Mouse (Mus musculus) intestine, embryonic 14.5 days (tissue): ENCODE measurements around the gene Zfp971. TPM values are rescaled to one million over a fixed set of nuclear protein-coding genes. Genes with fewer than 3 reads are reported as not detected.
"Not testable (repeated sequence)": the region's sequence is repeated elsewhere in the genome, so short reads cannot be mapped to it uniquely, and the experiment has no call there.

Experiments used
- ATAC-seq: fragments of 200-750 bp; cut with Nextera tagmentation; replicated peaks from 2 replicates; pipeline ENCODE4 v1.8.0; 2017; ENCODE audit warnings: low read depth, moderate number of reproducible peaks, moderate TSS enrichment, moderate library complexity; ENCODE audit not compliant: low FRiP score, low TSS enrichment
- DNase-seq: peaks from one replicate; pipeline ENCODE4 v3.0.0-alpha.2; 2018; ENCODE audit warnings: low spot score
- H3K27ac ChIP-seq: fragments of 300-500 bp; sonication (generic); 2 replicates; pipeline ENCODE4 v1.5.1; 2014; ENCODE audit warnings: low read depth, mild to moderate bottlenecking, control low read depth
- H3K27me3 ChIP-seq: fragments of 300-500 bp; sonication (generic); replicated peaks from 2 replicates; pipeline ENCODE4 v1.6.1; 2014; ENCODE audit warnings: low read length, control low read depth; ENCODE audit not compliant: control insufficient read depth, insufficient read depth
- H3K36me3 ChIP-seq: fragments of 300-500 bp; sonication (generic); 2 replicates; pipeline ENCODE4 v1.6.1; 2014; ENCODE audit warnings: low read length, control low read depth; ENCODE audit not compliant: control insufficient read depth, insufficient read depth
- H3K4me1 ChIP-seq: fragments of 300-500 bp; sonication (generic); replicated peaks from 2 replicates; pipeline ENCODE4 v1.6.1; 2014; ENCODE audit warnings: low read length, control low read depth, mixed read lengths; ENCODE audit not compliant: control insufficient read depth, insufficient read depth
- H3K4me2 ChIP-seq: fragments of 300-500 bp; sonication (generic); 2 replicates; pipeline ENCODE4 v1.6.1; 2014; ENCODE audit warnings: low read length
- H3K4me3 ChIP-seq: fragments of 300-500 bp; sonication (generic); 2 replicates; pipeline ENCODE4 v1.5.1; 2014; ENCODE audit warnings: low read depth, low read length, control low read depth, mixed read lengths
- H3K9ac ChIP-seq: fragments of 300-500 bp; sonication (generic); 2 replicates; pipeline ENCODE4 v1.6.1; 2014; ENCODE audit warnings: mild to moderate bottlenecking, low read length
- H3K9me3 ChIP-seq: fragments of 300-500 bp; sonication (generic); 2 replicates; pipeline ENCODE4 v1.6.1; 2016; ENCODE audit warnings: low read length, control low read depth; ENCODE audit not compliant: control insufficient read depth
- WGBS: fragments of 180-500 bp; shearing (Covaris S2); extraction: QIAGEN DNeasy Blood & Tissue Kit; methylation state at CpG from one replicate; pipeline ENCODE4 v1.1.7; 2014; 5-methylcytosine and 5-hydroxymethylcytosine counted together
- polyA plus RNA-seq: library from polyadenylated mRNA; unstranded; fragments of >200 nt; fragmentation: Nextera tagmentation; extraction: Ambion mirVana; gene quantifications from 2 replicates; pipeline ENCODE4 v1.2.1, GENCODE M21; 2014

Zfp971 gene
- polyA plus RNA-seq, result 13.7 and 16.6 TPM in 2 replicates

GRCm38 (mm10) chr2:178023011-178023611 is at the start of gene Zfp971:
Zfp971 (plus strand) TSS chr2:178023284.
- H3K36me3 ChIP-seq, H3K27me3 ChIP-seq, H3K27ac ChIP-seq, H3K9me3 ChIP-seq, H3K4me1 ChIP-seq, ATAC-seq: not testable (repeated sequence)
- peak within 1 kb of the TSS; percentile 47 for H3K4me2 ChIP-seq
- peak; percentile 54 for DNase-seq
- H3K4me3 ChIP-seq, result peak within 1 kb of the TSS; percentile 51
- WGBS, result 2% methylated on average over 12 of the region's 15 CpGs
- peak within 1 kb of the TSS; percentile 50 for H3K9ac ChIP-seq

- H3K27ac ChIP-seq, H3K4me1 ChIP-seq, H3K36me3 ChIP-seq, DNase-seq, H3K4me3 ChIP-seq, H3K9ac ChIP-seq, H3K4me2 ChIP-seq, H3K27me3 ChIP-seq, ATAC-seq, H3K9me3 ChIP-seq: not testable (repeated sequence)
- WGBS, result 80% methylated on average over 7 of the region's 7 CpGs
These were observed 48.3 kb upstream of the Zfp971 start for GRCm38 (mm10) chr2:177974814-177975213.

GRCm38 (mm10) chr2:178019486-178019885 is 3.6 kb upstream of the Zfp971 start:
- H3K27ac ChIP-seq, H3K4me3 ChIP-seq, H3K9me3 ChIP-seq, H3K4me1 ChIP-seq, ATAC-seq, H3K4me2 ChIP-seq, H3K27me3 ChIP-seq, H3K9ac ChIP-seq, H3K36me3 ChIP-seq, DNase-seq: not testable (repeated sequence)
- WGBS, result 86% methylated on average over 3 of the region's 3 CpGs

- not testable (repeated sequence) for ATAC-seq, H3K9ac ChIP-seq, H3K4me1 ChIP-seq, H3K9me3 ChIP-seq, H3K27ac ChIP-seq, H3K4me2 ChIP-seq, H3K4me3 ChIP-seq, DNase-seq, H3K36me3 ChIP-seq, H3K27me3 ChIP-seq
- 76% methylated on average over 8 of the region's 8 CpGs for WGBS
These were observed 2.3 kb upstream of the Zfp971 start for GRCm38 (mm10) chr2:178020773-178021172.

GRCm38 (mm10) chr2:178023861-178024260 is 777 bp downstream of the Zfp971 start:
- not testable (repeated sequence) for H3K27ac ChIP-seq, H3K4me1 ChIP-seq, DNase-seq, ATAC-seq, H3K9me3 ChIP-seq, H3K27me3 ChIP-seq, H3K36me3 ChIP-seq
- Histone ChIP-seq H3K4me3 (peak overlapping the region; percentile 51), H3K9ac (peak overlapping the region; percentile 50), H3K4me2 (peak overlapping the region; percentile 47)
- WGBS, result 31% methylated on average over 2 of the region's 2 CpGs

- not testable (repeated sequence) for H3K9me3 ChIP-seq, H3K4me2 ChIP-seq, H3K4me1 ChIP-seq, H3K9ac ChIP-seq, H3K36me3 ChIP-seq, H3K27ac ChIP-seq, DNase-seq, H3K4me3 ChIP-seq, H3K27me3 ChIP-seq, ATAC-seq
- whole genome bisulfite sequencing, result 92% methylated on average over 2 of the region's 3 CpGs
These were observed 4.5 kb downstream of the Zfp971 start for GRCm38 (mm10) chr2:178027601-178028000.

GRCm38 (mm10) chr2:178058195-178058594 is 35.1 kb downstream of the Zfp971 start:
- Histone ChIP-seq H3K27ac (no peak overlapping the region), H3K4me1 (no peaks in the 10 kb centered on the region), H3K9ac (no peak overlapping the region), H3K9me3 (no peaks in the 10 kb centered on the region), H3K27me3 (no peaks in the 10 kb centered on the region), H3K36me3 (no peaks in the 10 kb centered on the region), H3K4me3 (no peak overlapping the region), H3K4me2 (no peak overlapping the region)
- 0% methylated on average over 1 of the region's 1 CpGs for WGBS
- DNase-seq (peak; percentile 67), ATAC-seq (no peak)

GRCm38 (mm10) chr2:178078166-178078717 is 55.2 kb downstream of the Zfp971 start, which contains the start of gene Zfp931:
Zfp931 (minus strand) TSS chr2:178078476.
- ATAC-seq, H3K4me1 ChIP-seq, H3K27me3 ChIP-seq, H3K36me3 ChIP-seq, DNase-seq, H3K9me3 ChIP-seq, H3K27ac ChIP-seq, H3K9ac ChIP-seq: not testable (repeated sequence)
- H3K4me2 ChIP-seq, result peak within 1 kb of the TSS; percentile 33; the same call in 1 of the 2 replicates
- WGBS, result 0% methylated on average over 1 of the region's 14 CpGs
- peak within 1 kb of the TSS; percentile 34 for H3K4me3 ChIP-seq
